Mouse (Mus musculus): ENCODE measurements at regions not wholly inside any gene's neighbourhood (a gene's known extent, or its start where the extent isn't known, plus 50 kb on each side); places are given as distances from the start of the nearest gene placed in this dataset.

DNA sequence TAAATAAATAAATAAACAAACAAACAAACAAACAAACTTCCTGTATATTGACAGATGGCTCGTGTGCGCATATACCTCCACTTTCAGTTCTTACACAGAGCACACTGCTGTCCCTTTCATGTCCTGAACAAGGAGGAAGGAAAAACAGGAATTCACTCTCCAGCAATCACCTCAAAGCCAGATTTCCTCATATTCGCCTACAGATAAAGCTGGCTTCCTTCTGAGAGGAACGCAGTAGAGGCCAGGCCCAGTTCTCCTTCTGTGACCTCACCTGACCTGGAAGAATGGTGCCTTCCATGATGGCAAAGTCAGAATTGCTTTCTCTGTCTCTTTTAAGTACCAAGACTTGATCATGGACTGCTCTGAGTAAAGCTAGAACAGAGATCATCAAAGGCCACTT, 98.1 kb upstream of the Myo10 start:
- intact Hi-C loops (cut with DNase I) = no loop called here
- no peak for DNase-seq (ENCODE audit: low spot score in 2 of 2)

DNA sequence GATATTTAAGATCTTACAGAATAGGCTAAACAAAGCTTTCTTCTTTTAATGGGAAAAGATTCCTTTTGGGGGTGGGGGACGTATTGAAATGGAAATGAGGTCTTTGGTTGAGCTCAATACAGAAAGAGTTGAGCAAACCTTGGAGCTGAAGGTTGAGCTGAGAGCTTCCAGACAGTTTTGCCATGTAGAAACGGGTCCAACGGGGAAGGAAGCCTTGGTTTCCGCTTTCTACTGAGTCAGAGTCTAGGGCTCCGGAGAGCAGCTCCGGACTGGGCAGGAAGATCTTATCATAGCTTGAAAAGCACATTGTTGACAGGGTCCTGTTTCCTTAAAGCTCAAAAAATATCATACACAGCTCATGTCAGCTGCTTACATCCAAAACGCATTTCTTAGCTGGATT, 97.0 kb upstream of the Myo10 start:
- intact Hi-C loops (cut with DNase I) = no loop called here
- DNase-seq (ENCODE audit: low spot score in 2 of 2) = no peak

DNA sequence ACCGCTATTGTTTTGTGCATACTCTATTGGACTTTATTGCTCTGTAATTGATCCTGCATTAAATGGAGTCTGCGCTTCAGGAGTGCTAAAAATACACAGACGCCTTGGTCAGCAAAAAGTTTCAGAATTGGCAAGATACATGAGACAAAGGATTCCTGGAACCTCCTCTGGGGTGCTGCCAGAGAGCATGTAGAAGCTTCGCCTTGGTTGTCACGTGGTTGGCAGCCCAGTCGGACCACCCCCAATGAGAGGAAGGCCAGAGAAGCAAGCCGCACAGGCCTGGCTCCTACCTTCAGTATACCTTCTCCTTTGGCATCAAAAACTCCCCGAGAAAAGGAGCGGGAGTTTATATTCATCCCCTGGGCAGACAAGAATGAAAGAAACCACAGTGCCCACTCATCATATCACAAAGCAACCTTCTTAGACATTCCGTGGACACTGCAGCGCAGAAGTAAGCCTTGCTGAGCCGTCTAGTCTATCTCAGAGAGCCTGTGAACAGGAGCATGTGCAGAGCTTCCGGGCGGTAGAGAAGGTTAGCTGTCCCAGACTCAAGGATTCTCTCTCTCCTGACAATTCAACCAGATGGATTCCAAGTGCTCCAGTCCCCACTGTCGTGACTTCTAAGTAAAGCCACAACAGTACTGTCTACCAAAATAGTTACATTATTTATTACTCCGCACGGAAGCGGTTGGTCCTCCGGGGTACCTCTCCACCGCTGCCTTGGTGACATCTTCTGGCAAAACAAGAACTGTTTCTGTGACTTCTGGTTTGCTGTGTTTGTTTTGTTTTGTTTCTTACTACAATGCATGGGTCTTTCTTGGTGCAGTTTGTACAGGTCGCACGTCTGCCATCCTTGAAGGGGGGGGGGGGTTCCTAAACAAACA, 85.6 kb upstream of the Myo10 start:
- no peak for DNase-seq (ENCODE audit: low spot score in 2 of 2)
- intact Hi-C loops (cut with DNase I) = no loop called here

DNA sequence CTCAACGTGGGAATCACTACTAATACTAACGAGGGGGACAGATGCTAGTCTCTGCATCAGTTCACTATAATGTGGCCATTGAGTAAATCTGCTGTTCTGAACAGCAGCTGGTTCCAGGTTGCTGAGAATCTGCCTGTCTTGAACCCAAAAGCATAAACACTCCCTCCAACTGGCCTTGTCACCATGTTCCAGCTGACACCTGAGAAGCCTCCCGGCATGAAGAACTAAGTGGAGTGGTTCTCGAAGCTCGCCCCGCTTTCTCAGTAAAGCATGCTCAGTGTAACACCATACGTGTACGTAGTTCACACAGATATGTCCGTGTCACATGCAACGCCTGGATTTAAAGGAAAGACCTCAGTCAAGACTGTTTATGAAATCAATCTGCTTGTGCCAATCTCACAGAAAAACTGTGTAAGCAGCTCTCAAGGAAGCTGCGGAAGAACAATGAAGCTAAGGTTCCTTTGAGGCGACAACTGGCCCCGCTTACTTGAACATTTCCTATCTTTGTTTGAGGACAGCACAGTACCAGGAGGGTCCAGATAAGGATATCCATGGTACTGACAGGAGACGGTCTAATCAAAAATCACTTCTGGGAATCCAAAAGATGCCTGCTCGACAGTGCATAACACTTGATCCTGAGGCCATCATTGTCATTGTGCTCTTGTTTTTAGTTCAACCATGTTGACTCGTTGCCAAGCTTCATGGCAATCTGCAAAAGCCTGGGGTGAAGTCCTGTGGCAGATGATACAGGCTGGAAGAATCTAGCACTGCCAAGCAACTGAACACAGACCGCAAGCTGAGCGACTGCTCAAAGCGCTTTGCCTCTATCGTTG, 82.8 kb upstream of the Myo10 start:
- intact Hi-C loops (cut with DNase I) = no loop called here

GRCm38 (mm10) chr15:25542382-25542781, 79.9 kb upstream of the Myo10 start:
- no peak for DNase-seq (ENCODE audit: low spot score in 2 of 2)
- intact Hi-C loops (cut with DNase I) = no loop called here

More for the DNA sequence above, 82.8 kb upstream of the Myo10 start:
- no peak for DNase-seq (ENCODE audit: low spot score in 2 of 2)

DNA sequence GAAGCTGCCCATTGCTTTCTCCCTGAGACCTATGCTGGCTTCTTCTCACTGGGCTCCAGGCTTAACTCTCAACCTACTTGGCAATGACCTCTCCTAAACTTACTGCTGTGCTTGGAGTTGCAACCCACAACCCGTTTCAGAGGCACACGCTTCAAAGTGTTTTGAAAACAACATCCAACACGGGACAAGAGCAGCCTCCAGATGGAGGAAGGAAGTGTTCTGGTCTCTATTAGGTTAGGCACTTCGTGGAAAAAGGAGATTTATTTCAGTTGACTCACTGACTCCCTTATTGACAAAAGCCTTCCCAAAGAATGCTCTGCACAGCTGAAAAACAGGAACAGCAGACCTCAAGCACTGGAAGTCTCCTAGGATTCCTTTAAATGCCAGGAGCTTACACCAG, 76.1 kb upstream of the Myo10 start:
- intact Hi-C loops (cut with DNase I) = no loop called here

DNA sequence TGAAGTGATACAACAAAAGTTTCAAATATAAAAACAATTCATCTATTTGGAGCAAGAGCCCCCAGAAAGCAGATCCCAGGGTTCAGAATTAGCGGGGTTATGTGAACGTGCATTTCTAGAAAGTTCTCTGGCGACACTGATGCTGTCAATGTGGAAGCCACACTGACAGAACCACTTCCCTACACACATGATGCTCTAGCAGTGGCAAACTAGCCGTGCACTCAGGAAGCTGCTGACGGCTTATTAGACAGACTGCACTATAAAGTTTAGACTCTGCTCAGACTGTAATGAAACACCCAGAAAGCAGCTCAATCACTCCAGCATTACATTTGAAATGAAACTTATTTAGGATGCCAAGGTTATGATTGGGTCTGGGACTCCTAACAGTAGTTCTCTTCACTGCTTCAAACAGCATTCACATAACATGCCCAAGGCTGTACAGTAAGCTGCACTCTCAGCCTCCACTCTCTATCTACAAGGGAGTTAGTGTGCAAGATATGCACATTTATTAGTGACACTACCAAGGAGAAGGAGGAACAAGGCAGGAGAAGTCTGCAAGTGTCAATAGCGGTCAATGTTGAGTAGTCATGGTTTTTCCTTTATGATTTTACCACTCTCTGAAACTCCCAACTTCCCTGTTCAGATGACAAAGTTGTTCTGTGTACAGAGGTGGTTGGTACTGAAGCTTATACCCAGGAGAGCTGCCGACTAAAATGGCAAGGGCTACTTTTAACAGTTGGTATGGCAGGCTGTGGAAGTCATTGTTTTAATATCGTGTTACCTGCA, 71.9 kb upstream of the Myo10 start:
- intact Hi-C loops (cut with DNase I) = no loop called here
- no peak for DNase-seq (ENCODE audit: low spot score in 2 of 2)

More for the DNA sequence above, 76.1 kb upstream of the Myo10 start:
- no peak for DNase-seq (ENCODE audit: low spot score in 2 of 2)

- DNase-seq (ENCODE audit: low spot score in 2 of 2) = no peak
- intact Hi-C loops (cut with DNase I) = no loop called here
Observed at GRCm38 (mm10) chr15:25554945-25555344, 67.4 kb upstream of the Myo10 start.

- DNase-seq (ENCODE audit: low spot score in 2 of 2) = no peak
- intact Hi-C loops (cut with DNase I) = no loop called here
Observed at GRCm38 (mm10) chr15:25555852-25556251, 66.5 kb upstream of the Myo10 start.

DNA sequence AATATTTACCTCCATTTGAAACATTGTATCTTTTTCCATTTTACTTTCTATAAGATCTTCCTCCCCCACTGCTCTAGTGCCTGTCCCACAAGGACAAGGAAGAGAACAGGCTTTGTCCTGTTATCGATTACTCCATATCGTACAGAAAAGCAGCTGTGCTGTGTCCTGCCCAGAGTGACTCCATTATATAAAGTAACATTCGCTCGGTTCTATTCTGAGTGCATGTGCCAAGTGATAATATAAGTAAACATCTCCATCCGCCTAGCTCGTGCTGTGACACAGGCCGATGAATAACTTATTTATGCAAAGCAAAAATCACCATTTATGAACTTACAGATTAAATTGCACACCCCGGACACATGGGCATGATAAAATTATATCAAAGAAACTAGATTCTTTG, 64.8 kb upstream of the Myo10 start:
- DNase-seq (ENCODE audit: low spot score in 2 of 2) = no peak
- intact Hi-C loops (cut with DNase I) = no loop called here

DNA sequence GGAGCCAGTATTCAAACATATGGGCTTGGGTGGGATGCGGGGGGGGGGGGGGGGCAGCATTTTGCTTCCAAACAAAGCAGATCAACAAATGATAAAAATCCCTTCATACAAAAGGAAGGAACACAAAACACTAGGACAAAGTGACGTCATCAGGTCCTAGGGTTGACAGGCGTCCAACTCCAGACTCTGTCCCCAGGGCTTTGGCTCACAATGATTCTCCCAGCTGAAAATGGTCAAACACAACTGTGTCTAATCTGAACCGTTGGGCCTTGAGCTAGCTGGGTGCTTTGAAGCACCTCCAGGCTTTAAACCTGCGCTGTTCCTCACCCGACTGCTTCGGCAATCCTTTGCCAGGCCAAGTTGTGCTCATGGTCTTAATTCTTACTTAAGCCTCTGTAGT, 64.1 kb upstream of the Myo10 start:
- intact Hi-C loops (cut with DNase I) = no loop called here
- no peak for DNase-seq (ENCODE audit: low spot score in 2 of 2)

GRCm38 (mm10) chr15:25563641-25564040, 58.7 kb upstream of the Myo10 start:
- intact Hi-C loops (cut with DNase I) = no loop called here
- DNase-seq (ENCODE audit: low spot score in 2 of 2) = no peak

- intact Hi-C loops (cut with DNase I) = no loop called here
Observed at GRCm38 (mm10) chr15:25572495-25572894, 49.8 kb upstream of the Myo10 start.

More at GRCm38 (mm10) chr15:25572495-25572894, 49.8 kb upstream of the Myo10 start:
- DNase-seq (ENCODE audit: low spot score in 2 of 2) = no peak

Data from left cerebral cortex, postnatal 25 days (tissue).